In genomic region chr3:148220024-148220590, GRCm38 (mm10) we compare ENCODE assay signal across 15 mouse cellular contexts.
"Had no signal": no experiment of that assay in that cellular context is flagged by ENCODE, and none has a peak within 500 bp of the region (broad histone marks: within the 10 kb centered on the region; RNA-seq: fewer than 3 reads in every experiment).

No protein-coding gene starts in this region.

- H3K27me3 ChIP-seq: limb, embryonic 15.5 days; liver, embryonic 12.5 days; neural tube, embryonic 13.5 days had no signal

- H3K36me3 ChIP-seq: limb, embryonic 15.5 days; liver, embryonic 12.5 days; midbrain, embryonic 10.5 days; neural tube, embryonic 13.5 days had no signal

- H3K9me3 ChIP-seq: limb, embryonic 15.5 days; liver, embryonic 12.5 days; midbrain, embryonic 10.5 days; neural tube, embryonic 13.5 days had no signal

- ATAC-seq: liver, embryonic 12.5 days had no signal

- DNase-seq: kidney, adult 18-20 months; kidney, postnatal 14 days; lung, embryonic 14.5 days; lung, postnatal 10 days; lung, postnatal 4 days; right cerebral cortex, adult 18-20 months; right cerebral cortex, postnatal 4 days; spleen, adult 18-20 months; thymus, adult 18-20 months; thymus, postnatal 25 days had no signal

- H3K9ac ChIP-seq: limb, embryonic 15.5 days; liver, embryonic 12.5 days; lung, embryonic 14.5 days; neural tube, embryonic 13.5 days had no signal

- H3K4me2 ChIP-seq: limb, embryonic 15.5 days; liver, embryonic 12.5 days; lung, embryonic 14.5 days; neural tube, embryonic 13.5 days had no signal

- H3K4me3 ChIP-seq: left cerebral cortex, adult 2 months; limb, embryonic 15.5 days; liver, embryonic 12.5 days; midbrain, embryonic 10.5 days; neural tube, embryonic 13.5 days had no signal

- H3K4me1 ChIP-seq: limb, embryonic 15.5 days; liver, embryonic 12.5 days; midbrain, embryonic 10.5 days; neural tube, embryonic 13.5 days had no signal

- H3K27ac ChIP-seq: left cerebral cortex, adult 2 months; limb, embryonic 15.5 days; liver, embryonic 12.5 days; midbrain, embryonic 10.5 days; neural tube, embryonic 13.5 days had no signal
